Mouse (Mus musculus): ENCODE results near the gene Rad9a. TPM values are rescaled to one million over a fixed set of nuclear protein-coding genes. Genes with fewer than 3 reads are reported as not detected.
A peak's percentile ranks its signal among the peaks of the same experiment; 100 is the strongest.

The Rad9a gene
- total and polyA plus RNA-seq, 3 experiments = 4.1 to 13.5 (median 4.4) TPM

DNA sequence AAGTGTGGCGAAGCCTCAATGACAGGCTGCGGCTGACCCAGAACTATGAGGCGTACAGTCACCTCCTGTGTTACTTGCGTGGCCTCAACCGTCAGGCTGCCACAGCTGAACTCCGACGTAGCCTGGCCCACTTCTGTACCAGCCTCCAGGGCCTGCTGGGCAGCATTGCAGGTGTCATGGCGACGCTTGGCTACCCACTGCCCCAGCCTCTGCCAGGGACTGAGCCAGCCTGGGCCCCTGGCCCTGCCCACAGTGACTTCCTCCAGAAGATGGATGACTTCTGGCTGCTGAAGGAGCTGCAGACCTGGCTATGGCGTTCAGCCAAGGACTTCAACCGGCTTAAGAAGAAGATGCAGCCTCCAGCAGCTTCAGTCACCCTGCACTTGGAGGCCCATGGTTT, 20.7 kb upstream of the Rad9a start:
- no peak overlapping the region for H3K9ac ChIP-seq (ENCODE audit: low read depth, low read length)
- no peaks in the 10 kb centered on the region for H3K27me3 ChIP-seq (ENCODE audit: control insufficient read depth, insufficient read depth, low read length)
- H3K4me1 ChIP-seq (ENCODE audit: control insufficient read depth, insufficient read depth, low read length) = peaks cover 5% of the 10 kb centered on the region; the same call in 1 of the 2 replicates
- intact Hi-C loops (cut with DNase I) = no loop called here
- no peak for TF ChIP-seq POLR2A (IDR thresholded peaks at IDR 0.05; ENCODE audit: insufficient read depth, low read depth, low read length)
- no peak for TF ChIP-seq EP300 (IDR thresholded peaks at IDR 0.05; ENCODE audit: insufficient read depth, low read depth, low read length)
- TF ChIP-seq CTCF (IDR thresholded peaks at IDR 0.05) = no peak
- DNase-seq = no peak
- 80% methylated on average over 11 of the region's 11 CpGs for WGBS
- no peaks in the 10 kb centered on the region for H3K36me3 ChIP-seq (ENCODE audit: control insufficient read depth, insufficient read depth, low read length)
- H3K4me3 ChIP-seq = no peak overlapping the region
- no peak overlapping the region for H3K27ac ChIP-seq
- no peaks in the 10 kb centered on the region for H3K79me2 ChIP-seq (replicated peaks; ENCODE audit: control insufficient read depth, insufficient read depth, low read length)

DNA sequence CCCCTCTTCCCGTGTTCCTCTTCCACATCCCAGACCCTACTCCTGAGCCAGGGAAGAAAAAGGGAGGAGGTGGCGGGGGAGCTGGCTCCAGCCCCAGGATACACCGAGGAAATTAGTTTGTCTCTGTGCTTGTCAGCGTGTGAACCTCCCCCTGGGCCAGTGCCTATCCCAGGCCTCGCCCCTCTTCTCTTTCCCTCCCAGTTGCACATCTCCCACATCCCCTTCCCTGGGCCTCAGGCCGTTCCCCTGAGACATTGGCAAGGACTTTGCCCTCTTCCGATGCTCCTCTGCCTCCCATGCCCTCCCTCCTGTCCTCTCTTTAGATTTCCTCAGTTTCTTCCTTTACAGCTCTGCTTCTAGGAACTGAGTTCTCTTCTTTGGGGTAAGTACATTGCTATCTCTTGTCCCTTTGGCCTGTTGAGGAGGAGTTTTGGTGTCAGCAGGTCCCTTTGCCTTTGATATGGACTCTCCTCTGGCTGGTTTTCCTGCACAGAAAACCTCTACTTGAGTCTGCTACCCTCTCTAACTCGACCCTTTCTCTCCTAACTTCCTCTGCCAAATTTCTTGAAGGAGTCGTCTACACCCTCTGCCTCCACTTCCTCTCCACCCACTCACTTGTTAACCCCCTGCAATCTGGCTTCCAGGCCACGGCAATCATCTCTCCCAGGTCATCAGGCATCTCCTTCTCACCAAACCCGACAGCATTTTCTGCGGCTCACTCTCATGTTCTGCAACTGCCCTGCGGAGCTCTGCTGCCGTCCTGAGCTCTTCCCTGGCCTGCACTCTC, 19.7 kb upstream of the Rad9a start:
- intact Hi-C loops (cut with DNase I) = no loop called here
- 36% methylated on average over 14 of the region's 14 CpGs for WGBS
- H3K4me1 ChIP-seq (ENCODE audit: control insufficient read depth, insufficient read depth, low read length) = peaks cover 6% of the 10 kb centered on the region; the same call in 1 of the 2 replicates
- H3K4me3 ChIP-seq = no peak overlapping the region
- no peak overlapping the region for H3K9ac ChIP-seq (ENCODE audit: low read depth, low read length)
- H3K79me2 ChIP-seq (replicated peaks; ENCODE audit: control insufficient read depth, insufficient read depth, low read length) = no peaks in the 10 kb centered on the region
- H3K36me3 ChIP-seq (ENCODE audit: control insufficient read depth, insufficient read depth, low read length) = no peaks in the 10 kb centered on the region
- peak overlapping the region; percentile 28 for H3K27ac ChIP-seq
- no peak for DNase-seq
- no peak for TF ChIP-seq CTCF (IDR thresholded peaks at IDR 0.05)
- no peak for TF ChIP-seq EP300 (IDR thresholded peaks at IDR 0.05; ENCODE audit: insufficient read depth, low read depth, low read length)
- no peak for TF ChIP-seq POLR2A (IDR thresholded peaks at IDR 0.05; ENCODE audit: insufficient read depth, low read depth, low read length)
- H3K27me3 ChIP-seq (ENCODE audit: control insufficient read depth, insufficient read depth, low read length) = no peaks in the 10 kb centered on the region

DNA sequence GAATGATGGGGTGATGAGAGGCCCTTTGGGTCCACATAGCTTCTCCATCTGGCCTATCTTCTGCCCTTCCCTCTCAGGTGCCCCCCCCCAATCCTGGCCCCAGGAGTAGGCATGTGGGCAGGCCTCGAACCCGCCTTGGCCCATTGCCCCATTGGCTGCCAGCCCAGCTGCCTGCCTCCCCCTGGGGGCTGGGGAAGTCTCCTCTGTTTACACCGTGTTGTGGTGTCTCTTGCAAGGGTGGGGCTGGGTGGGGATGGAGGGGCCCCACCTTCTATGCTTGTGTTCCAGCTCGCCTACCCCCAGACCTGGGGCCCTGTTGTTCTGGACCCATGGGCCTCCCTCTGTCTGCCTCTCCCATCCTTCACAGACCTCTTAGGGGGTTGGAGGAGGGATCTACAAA, 19.0 kb upstream of the Rad9a start:
- Histone ChIP-seq H3K27ac (no peak overlapping the region), H3K36me3 (ENCODE audit: control insufficient read depth, insufficient read depth, low read length) (no peaks in the 10 kb centered on the region), H3K9ac (ENCODE audit: low read depth, low read length) (no peak overlapping the region), H3K27me3 (ENCODE audit: control insufficient read depth, insufficient read depth, low read length) (no peaks in the 10 kb centered on the region), H3K4me3 (no peak overlapping the region), H3K4me1 (ENCODE audit: control insufficient read depth, insufficient read depth, low read length) (peaks cover 11% of the 10 kb centered on the region), H3K79me2 (replicated peaks; ENCODE audit: control insufficient read depth, insufficient read depth, low read length) (no peaks in the 10 kb centered on the region)
- WGBS = 43% methylated on average over 4 of the region's 4 CpGs
- TF ChIP-seq CTCF (IDR thresholded peaks at IDR 0.05) = no peak
- no peak for TF ChIP-seq EP300 (IDR thresholded peaks at IDR 0.05; ENCODE audit: insufficient read depth, low read depth, low read length)
- TF ChIP-seq POLR2A (IDR thresholded peaks at IDR 0.05; ENCODE audit: insufficient read depth, low read depth, low read length) = no peak
- no peak for DNase-seq
- intact Hi-C loops (cut with DNase I) = no loop called here

DNA sequence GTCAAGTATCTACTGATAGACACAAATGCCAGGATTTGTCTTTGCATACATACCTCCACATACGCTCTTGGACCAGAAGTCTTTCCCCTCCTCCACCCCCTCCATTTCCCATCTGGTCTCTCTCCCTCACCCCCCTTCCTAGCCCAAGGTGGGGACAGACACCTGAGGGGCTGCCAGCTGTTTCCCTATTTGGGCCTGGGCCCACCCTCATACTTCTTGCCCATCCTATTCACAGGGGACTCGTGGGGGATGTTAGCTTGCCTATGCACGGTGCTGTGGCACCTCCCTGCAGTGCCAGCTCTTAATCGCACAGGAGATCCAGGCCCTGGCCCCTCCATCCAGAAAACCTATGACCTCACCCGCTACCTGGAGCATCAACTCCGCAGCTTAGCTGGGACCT, 18.5 kb upstream of the Rad9a start:
- 89% methylated on average over 6 of the region's 6 CpGs for whole genome bisulfite sequencing
- TF ChIP-seq EP300 (IDR thresholded peaks at IDR 0.05; ENCODE audit: insufficient read depth, low read depth, low read length) (no peak), POLR2A (IDR thresholded peaks at IDR 0.05; ENCODE audit: insufficient read depth, low read depth, low read length) (no peak), CTCF (IDR thresholded peaks at IDR 0.05) (no peak)
- DNase-seq = no peak
- intact Hi-C loops (cut with DNase I) = no loop called here
- Histone ChIP-seq H3K36me3 (ENCODE audit: control insufficient read depth, insufficient read depth, low read length) (no peaks in the 10 kb centered on the region), H3K9ac (ENCODE audit: low read depth, low read length) (no peak overlapping the region), H3K27me3 (ENCODE audit: control insufficient read depth, insufficient read depth, low read length) (no peaks in the 10 kb centered on the region), H3K27ac (no peak overlapping the region), H3K4me1 (ENCODE audit: control insufficient read depth, insufficient read depth, low read length) (peaks cover 11% of the 10 kb centered on the region), H3K79me2 (replicated peaks; ENCODE audit: control insufficient read depth, insufficient read depth, low read length) (no peaks in the 10 kb centered on the region), H3K4me3 (no peak overlapping the region)

DNA sequence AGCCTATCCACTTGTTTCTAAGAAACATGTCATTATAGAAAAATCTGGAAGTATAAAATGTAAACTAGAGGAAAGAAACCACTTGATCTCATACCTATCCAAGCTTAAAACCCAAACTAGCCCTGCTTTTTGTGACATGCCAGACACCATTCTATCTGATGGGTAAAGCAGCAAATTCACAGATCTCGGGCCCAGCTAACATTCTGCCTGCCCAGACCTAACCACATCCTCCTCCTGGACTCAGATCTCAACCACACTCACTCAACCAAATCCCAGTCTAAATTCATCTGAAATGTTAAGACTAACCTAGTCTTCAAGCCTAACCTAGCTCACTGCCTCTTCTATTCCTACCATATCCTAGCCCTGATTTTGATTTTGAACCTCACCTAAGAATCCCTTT, 17.3 kb upstream of the Rad9a start:
- WGBS = 82% methylated on average over 1 of the region's 1 CpGs
- no peak for DNase-seq
- intact Hi-C loops (cut with DNase I) = no loop called here
- no peak overlapping the region for H3K9ac ChIP-seq (ENCODE audit: low read depth, low read length)
- no peak overlapping the region for H3K4me3 ChIP-seq
- H3K79me2 ChIP-seq (replicated peaks; ENCODE audit: control insufficient read depth, insufficient read depth, low read length) = no peaks in the 10 kb centered on the region
- H3K27me3 ChIP-seq (ENCODE audit: control insufficient read depth, insufficient read depth, low read length) = no peaks in the 10 kb centered on the region
- no peak overlapping the region for H3K27ac ChIP-seq
- H3K4me1 ChIP-seq (ENCODE audit: control insufficient read depth, insufficient read depth, low read length) = peaks cover 12% of the 10 kb centered on the region
- H3K36me3 ChIP-seq (ENCODE audit: control insufficient read depth, insufficient read depth, low read length) = no peaks in the 10 kb centered on the region
- TF ChIP-seq POLR2A (IDR thresholded peaks at IDR 0.05; ENCODE audit: insufficient read depth, low read depth, low read length) (no peak), CTCF (IDR thresholded peaks at IDR 0.05) (no peak), EP300 (IDR thresholded peaks at IDR 0.05; ENCODE audit: insufficient read depth, low read depth, low read length) (no peak)

DNA sequence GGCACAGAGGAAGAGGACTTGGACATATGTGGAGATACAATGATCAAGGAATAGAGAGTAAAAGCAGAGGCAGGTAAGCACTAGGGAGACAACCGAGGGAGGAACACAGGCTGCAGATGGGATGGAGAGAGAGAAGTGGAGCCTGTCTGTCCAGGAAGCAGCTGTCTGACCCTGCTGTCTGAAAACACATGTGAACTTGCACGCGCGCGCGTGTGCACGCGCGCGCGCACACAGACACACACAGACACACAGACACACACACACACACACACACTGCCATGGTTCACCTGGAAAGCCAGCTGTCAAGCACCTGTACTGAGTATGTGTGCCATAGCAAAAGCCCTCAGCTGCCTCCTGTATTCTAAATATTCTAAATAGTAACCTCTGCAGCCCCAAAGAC, 16.8 kb upstream of the Rad9a start:
- 90% methylated on average over 11 of the region's 11 CpGs for WGBS
- Histone ChIP-seq H3K4me3 (no peak overlapping the region), H3K79me2 (replicated peaks; ENCODE audit: control insufficient read depth, insufficient read depth, low read length) (no peaks in the 10 kb centered on the region), H3K4me1 (ENCODE audit: control insufficient read depth, insufficient read depth, low read length) (peaks cover 13% of the 10 kb centered on the region), H3K9ac (ENCODE audit: low read depth, low read length) (no peak overlapping the region), H3K27ac (no peak overlapping the region), H3K27me3 (ENCODE audit: control insufficient read depth, insufficient read depth, low read length) (no peaks in the 10 kb centered on the region), H3K36me3 (ENCODE audit: control insufficient read depth, insufficient read depth, low read length) (no peaks in the 10 kb centered on the region)
- DNase-seq = no peak
- intact Hi-C loops (cut with DNase I) = no loop called here
- TF ChIP-seq POLR2A (IDR thresholded peaks at IDR 0.05; ENCODE audit: insufficient read depth, low read depth, low read length) = no peak
- TF ChIP-seq CTCF (IDR thresholded peaks at IDR 0.05) = no peak
- TF ChIP-seq EP300 (IDR thresholded peaks at IDR 0.05; ENCODE audit: insufficient read depth, low read depth, low read length) = no peak

All from heart, adult 2 months (tissue).